Mouse (Mus musculus) 416B (cell line): Measurements from ENCODE around the gene Cabin1.

ENCODE experiments used
- DNase-seq: peaks from one replicate; pipeline ENCODE4 v3.0.0; 2011; ENCODE audit warnings: low read depth

The Cabin1 gene

GRCm38 (mm10) chr10:75763682-75764518 lies at the start of gene Cabin1:
Gene Cabin1 (minus strand): TSS chr10:75764341.
- DNase-seq, result peak; percentile 96

- no peak for DNase-seq
Observed at GRCm38 (mm10) chr10:75804217-75804616, 40.1 kb upstream of the Cabin1 start.

DNA sequence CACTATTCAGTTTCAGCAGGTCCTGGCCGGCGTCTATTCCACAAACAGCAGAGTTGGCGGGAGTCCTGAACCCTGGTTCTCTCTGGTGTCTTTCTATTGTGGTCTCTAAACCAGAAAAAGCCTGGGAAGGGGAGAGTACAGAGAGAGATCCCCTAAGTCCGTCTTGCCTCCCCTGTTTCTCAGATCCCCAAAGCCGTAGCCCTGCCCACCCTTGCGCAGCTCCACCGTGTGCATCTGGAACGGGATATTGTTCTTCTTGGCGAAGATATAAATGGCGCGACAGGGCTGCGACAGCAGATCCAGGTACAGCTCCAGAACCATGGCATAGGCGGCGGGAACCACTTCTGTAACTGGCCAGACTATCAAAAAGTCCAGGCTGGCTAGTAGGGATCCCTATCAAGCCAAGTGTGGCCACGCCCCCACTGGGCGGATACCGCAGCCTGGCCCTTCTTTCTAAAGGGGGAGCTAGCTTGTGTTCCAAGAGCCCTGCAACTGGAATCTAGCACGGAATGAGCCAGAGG lies 34.1 kb upstream of the Cabin1 start, which contains the start of gene Gstt1:
Gene Gstt1 (minus strand): TSS at position 409 of the 521 bp plus-strand sequence.
- no peak for DNase-seq

- no peak for DNase-seq
Observed at GRCm38 (mm10) chr10:75797619-75798175, 33.6 kb upstream of the Cabin1 start.

- no peak for DNase-seq
Observed at GRCm38 (mm10) chr10:75796731-75797516, 32.8 kb upstream of the Cabin1 start.

GRCm38 (mm10) chr10:75794880-75795279 lies 30.7 kb upstream of the Cabin1 start:
- no peak for DNase-seq

- DNase-seq, result peak; percentile 25
Observed at GRCm38 (mm10) chr10:75790773-75791172, 26.6 kb upstream of the Cabin1 start.

DNA sequence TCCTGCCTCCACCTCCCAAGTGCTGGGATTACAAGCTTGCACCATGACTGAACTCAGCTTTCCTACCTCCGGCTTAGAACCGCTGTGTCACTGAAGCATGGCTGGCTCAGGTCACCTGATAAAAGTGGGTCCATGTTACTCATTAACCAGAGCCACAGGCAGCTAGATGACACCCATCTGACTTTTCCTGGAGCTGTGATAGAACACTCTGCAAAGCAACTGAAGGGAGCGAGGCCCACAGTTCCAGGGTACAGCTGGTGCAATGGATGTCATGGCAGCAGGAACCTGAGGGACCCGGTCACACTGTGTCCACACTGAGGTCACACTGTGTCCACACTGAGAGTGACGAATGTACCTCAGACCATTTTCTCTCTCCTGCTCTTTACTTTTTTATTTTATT lies 25.7 kb upstream of the Cabin1 start:
- no peak for DNase-seq

DNA sequence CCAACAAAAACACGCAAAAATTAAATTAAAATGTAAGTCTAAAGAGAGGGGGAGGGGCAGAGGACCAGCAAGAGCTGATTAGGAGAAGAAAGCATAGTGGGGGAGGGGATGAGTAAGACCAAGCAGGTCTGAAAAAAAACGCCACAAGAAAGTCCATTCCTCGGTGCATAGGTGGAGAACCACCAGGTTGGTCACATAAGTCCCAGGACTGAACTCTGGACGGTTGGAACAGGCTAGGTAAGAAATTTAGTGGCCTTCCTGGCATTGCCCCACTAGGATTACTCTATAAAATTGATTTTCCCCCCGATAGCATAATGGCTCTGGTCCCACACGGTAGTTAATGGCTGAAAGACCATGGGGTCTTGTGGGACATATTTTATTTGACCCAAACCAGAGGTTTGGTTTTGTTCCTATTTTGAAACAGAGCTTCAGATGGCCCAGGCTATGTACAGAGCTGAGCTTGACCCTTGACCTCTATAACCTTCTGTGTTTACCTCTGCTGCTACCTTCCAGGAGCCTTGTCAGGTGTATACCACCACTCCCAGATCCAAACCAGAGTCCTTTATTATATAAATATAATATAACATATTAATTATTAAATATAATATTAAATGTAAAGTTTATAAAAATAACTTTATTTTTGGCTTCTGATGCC lies 25.1 kb upstream of the Cabin1 start:
- no peak for DNase-seq

- no peak for DNase-seq
Observed at GRCm38 (mm10) chr10:75788277-75788676, 24.1 kb upstream of the Cabin1 start.

- DNase-seq, result no peak
Observed at GRCm38 (mm10) chr10:75785442-75785841, 21.3 kb upstream of the Cabin1 start.

DNA sequence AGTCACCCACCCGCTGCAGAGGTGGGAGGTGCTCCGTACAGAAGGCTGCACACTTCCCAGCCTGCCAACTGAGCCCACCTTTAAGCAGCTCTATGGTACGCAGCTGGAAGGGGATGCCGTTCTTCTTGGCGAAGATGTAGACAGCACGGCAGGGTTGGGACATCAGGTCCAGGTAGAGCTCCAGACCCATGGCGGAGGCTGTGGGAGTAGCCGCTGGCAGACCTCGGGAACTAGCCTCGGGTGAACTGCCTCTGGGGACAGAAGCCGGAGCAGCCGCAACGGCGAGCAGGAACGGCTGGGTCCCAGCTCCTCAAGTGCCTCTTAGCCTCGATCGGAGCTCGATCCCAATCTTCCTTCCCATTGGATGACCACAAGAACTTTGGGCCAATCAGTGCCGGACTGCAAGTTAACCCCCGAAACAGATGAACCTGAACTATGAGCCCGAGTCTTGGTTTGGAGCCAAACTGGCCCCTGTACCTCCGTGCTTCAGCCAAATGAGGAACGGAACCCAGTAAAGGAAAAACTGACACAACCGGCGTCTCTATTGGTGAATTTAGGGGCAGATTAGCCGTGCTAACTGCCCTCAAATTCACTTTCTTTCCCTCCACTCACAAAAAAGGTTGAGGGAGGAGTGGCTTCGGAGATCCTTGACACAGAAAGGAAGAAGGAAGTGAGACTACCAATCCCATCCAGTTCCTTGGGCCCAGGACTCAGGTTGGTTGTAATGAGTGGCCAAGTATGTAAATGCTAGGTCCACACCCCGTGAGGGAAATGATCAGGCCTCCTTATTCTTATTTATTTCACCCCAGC lies 16.8 kb upstream of the Cabin1 start, which contains the start of the genes Gm20441 and Gstt3:
Gene Gm20441 (minus strand): TSS at position 186 of the 810 bp plus-strand sequence.
Gene Gstt3 (minus strand): TSS at position 646 of the 810 bp plus-strand sequence.
- DNase-seq, result peak; percentile 81

GRCm38 (mm10) chr10:75779206-75780174 lies 15.3 kb upstream of the Cabin1 start:
- no peak for DNase-seq

DNA sequence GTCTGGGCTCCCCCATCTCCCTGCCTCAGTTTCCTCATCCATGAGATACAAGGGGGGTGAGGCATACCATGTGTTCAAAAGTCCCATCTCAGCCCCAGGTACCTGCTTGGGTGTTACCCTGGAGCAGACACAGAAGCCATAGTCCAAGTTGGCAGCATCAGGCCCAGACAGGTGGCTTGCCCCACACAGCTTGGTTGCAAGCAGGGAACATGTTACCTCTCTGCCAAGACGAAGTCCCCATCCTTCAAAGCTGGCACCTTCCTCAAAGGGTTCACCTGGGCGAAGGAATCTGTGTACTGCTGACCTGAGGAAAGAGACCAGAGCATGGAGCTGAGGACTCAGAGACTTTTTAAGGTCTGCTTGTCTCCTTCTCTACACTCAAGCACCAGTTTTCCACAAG lies 13.7 kb upstream of the Cabin1 start:
- no peak for DNase-seq

- DNase-seq, result no peak
Observed at GRCm38 (mm10) chr10:75776562-75776961, 12.4 kb upstream of the Cabin1 start.

DNA sequence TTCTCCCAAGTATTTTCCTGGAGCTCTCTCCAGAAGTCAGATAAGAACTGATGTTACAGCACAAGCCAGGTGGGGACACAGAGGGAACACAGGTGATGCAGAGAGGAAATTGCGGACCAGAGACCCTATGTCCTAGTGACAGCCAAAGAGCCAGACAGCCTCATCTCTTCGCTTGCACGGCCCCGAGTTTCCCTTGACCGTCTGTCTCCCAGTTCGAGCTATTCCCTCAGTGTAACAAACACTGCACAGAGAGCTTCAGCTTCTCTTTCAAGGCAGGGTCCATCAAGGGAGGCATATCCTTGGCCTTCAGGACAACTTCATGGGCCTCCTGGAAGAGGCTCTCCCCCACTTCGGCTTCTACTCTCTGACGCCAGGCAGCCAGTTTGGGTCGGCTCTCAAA lies 10.4 kb upstream of the Cabin1 start:
- no peak for DNase-seq

DNA sequence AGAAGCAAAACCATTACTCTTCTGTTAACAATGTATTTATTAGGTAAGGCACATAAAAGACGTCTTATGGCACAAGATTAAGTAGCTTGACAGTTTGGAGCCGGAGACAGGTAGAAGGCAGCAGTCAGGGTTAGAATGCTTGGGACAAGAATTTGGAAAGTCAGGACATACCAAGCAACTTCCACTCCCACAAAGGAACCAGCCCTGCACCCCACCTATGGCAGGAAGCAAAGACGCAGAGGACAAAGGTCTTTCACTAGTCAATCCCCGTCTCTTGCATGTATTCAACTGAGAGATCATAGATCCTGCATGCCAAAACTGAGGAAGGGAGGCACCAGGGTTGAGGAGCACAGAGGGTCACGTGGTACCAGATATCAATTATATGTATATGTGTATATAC lies 10.0 kb upstream of the Cabin1 start:
- no peak for DNase-seq

DNA sequence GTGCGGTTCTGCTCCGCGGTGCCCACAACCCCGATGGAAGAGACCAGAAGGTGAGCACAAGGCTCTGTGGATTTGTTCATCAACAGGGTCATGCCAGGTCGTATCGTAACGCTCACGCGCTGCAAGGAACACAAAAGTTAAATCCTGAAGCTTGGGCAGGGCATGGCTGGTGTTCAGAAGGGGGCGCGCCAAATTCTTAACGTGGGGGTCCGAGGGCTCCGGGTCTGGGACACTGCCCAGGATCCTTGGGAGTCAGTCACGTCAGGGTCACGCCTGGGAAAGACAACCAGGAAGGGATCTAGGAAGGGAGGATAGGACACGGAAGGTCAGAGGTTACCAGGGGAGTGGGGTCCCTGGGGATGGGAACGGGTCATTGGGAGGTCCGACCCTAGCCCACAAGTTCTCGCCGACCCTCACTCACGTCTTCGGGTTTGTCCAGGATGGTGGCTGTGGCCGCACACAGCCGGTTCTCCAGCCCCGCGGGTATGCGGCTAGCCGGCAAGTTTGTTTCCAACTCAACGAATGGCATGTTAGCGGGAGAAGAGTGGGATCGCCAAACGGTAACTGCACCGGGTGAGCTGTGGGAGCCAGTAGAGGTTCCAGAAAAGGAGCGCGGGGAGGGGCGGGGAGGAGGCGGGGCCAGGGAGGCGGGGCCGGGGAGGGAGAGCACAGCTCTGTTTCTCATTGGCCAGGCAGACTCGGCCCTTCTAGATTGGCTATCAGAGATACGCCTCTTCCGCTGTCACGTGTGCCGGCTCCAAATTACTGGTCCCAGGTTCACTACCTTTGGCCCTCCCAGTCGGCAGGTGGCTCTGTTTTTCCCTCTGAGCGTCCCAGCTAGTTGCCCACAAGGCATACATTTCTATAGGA lies 8.9 kb upstream of the Cabin1 start, which contains the start of gene Ddt:
Gene Ddt (minus strand): TSS at position 620 of the 870 bp plus-strand sequence.
- DNase-seq, result peak; percentile 97

GRCm38 (mm10) chr10:75767756-75768155 lies 3.6 kb upstream of the Cabin1 start:
- DNase-seq, result peak; percentile 46
